Mouse (Mus musculus) embryonic facial prominence, embryonic 11.5 days (tissue): ENCODE measurements around the gene Sytl3. TPM values are rescaled to one million over a fixed set of nuclear protein-coding genes. Genes with fewer than 3 reads are reported as not detected.
A peak's percentile ranks its signal among the peaks of the same experiment; 100 is the strongest.
"Not testable (repeated sequence)": the region's sequence is repeated elsewhere in the genome, so short reads cannot be mapped to it uniquely, and the experiment has no call there.

ENCODE experiments used
- ATAC-seq: fragments of 200-750 bp; cut with Nextera tagmentation; replicated peaks from 2 replicates; pipeline ENCODE4 v1.8.0; 2017; ENCODE audit warnings: low read depth; ENCODE audit not compliant: insufficient number of reproducible peaks, low FRiP score, low TSS enrichment
- DNase-seq: peaks from one replicate; pipeline ENCODE4 v3.0.0-alpha.2; 2015; ENCODE audit warnings: low spot score
- H3K27ac ChIP-seq: fragments of 300-500 bp; sonication (generic); replicated peaks from 2 replicates; pipeline ENCODE4 v1.5.1; 2014; ENCODE audit warnings: mild to moderate bottlenecking, low read depth, low read length, control low read depth
- H3K27me3 ChIP-seq: fragments of 300-500 bp; sonication (generic); 2 replicates; pipeline ENCODE4 v1.6.1; 2014; ENCODE audit warnings: mild to moderate bottlenecking, low read length, moderate library complexity, mixed read lengths; ENCODE audit not compliant: control insufficient read depth, insufficient read depth
- H3K36me3 ChIP-seq: fragments of 300-500 bp; sonication (generic); replicated peaks from 2 replicates; pipeline ENCODE4 v1.6.1; 2014; ENCODE audit warnings: low read depth, mild to moderate bottlenecking, low read length, moderate library complexity, mixed read lengths; ENCODE audit not compliant: control insufficient read depth, insufficient read depth
- H3K4me1 ChIP-seq: fragments of 300-500 bp; sonication (generic); 2 replicates; pipeline ENCODE4 v1.6.1; 2014; ENCODE audit warnings: low read length, mixed read lengths; ENCODE audit not compliant: control insufficient read depth, insufficient read depth
- H3K4me2 ChIP-seq: fragments of 300-500 bp; sonication (generic); 2 replicates; pipeline ENCODE4 v1.6.1; 2014; ENCODE audit warnings: low read depth, mild to moderate bottlenecking, control low read depth, low read length, moderate library complexity
- H3K4me3 ChIP-seq: fragments of 300-500 bp; sonication (generic); 2 replicates; pipeline ENCODE4 v1.5.1; 2014; ENCODE audit warnings: low read depth, low read length, control low read depth
- H3K9ac ChIP-seq: fragments of 300-500 bp; sonication (generic); replicated peaks from 2 replicates; pipeline ENCODE4 v1.6.1; 2014; ENCODE audit warnings: mild to moderate bottlenecking, control low read depth, low read length
- H3K9me3 ChIP-seq: fragments of 300-500 bp; sonication (generic); replicated peaks from 2 replicates; pipeline ENCODE4 v1.6.1; 2016; ENCODE audit warnings: mild to moderate bottlenecking, low read length, inconsistent platforms, mixed read lengths; ENCODE audit not compliant: control insufficient read depth
- WGBS: fragments of 180-500 bp; shearing (Covaris S2); extraction: QIAGEN DNeasy Blood & Tissue Kit; methylation state at CpG from one replicate; pipeline ENCODE4 v1.1.7; 2014; 5-methylcytosine and 5-hydroxymethylcytosine counted together
- polyA plus RNA-seq: library from polyadenylated mRNA; unstranded; fragments of >200 nt; fragmentation: Nextera tagmentation; extraction: Ambion mirVana; gene quantifications from 2 replicates; pipeline ENCODE4 v1.2.1, GENCODE M21; 2014

Gene Sytl3
- polyA plus RNA-seq, 1 experiment from 2014 or later: not detected

GRCm38 (mm10) chr17:6650904-6651565 is 7.9 kb upstream of the Sytl3 start:
- not testable (repeated sequence) for H3K4me2 ChIP-seq, H3K36me3 ChIP-seq, H3K27ac ChIP-seq, ATAC-seq, H3K9me3 ChIP-seq, H3K9ac ChIP-seq, H3K4me1 ChIP-seq, H3K27me3 ChIP-seq, DNase-seq, H3K4me3 ChIP-seq
- 91% methylated on average over 6 of the region's 7 CpGs for WGBS

DNA sequence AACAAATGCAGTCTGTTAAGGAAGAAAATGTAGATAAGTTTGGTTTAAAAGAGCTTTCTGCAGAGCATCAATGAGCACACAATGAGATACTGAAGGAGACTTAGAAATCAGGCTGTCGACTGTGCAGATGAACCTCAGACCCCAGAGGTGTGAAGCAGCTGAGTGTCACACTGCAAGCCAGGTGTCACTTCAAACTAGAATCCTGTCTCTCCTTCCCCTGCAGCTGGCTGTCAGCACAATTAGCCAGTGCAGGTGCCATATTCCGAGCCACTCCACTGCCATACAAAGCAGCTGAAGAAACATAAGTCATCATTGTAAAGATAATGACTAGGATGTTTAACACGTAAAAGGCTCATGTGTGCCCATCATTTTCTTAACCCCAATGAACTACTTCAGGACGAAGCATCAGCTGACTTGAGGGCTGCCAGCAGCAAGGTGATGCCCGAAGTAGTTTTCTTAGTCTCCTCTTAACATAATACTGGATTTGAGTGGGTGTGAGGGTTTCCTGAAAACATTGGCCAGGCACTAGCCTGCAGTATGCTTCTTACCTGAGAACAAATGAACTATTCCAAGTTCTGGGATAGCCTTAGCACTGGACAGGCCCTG is 5.4 kb upstream of the Sytl3 start:
- H3K9ac ChIP-seq, DNase-seq, H3K4me1 ChIP-seq, H3K27me3 ChIP-seq, ATAC-seq, H3K27ac ChIP-seq, H3K36me3 ChIP-seq, H3K4me3 ChIP-seq, H3K9me3 ChIP-seq, H3K4me2 ChIP-seq: not testable (repeated sequence)
- WGBS: 91% methylated on average over 4 of the region's 5 CpGs

DNA sequence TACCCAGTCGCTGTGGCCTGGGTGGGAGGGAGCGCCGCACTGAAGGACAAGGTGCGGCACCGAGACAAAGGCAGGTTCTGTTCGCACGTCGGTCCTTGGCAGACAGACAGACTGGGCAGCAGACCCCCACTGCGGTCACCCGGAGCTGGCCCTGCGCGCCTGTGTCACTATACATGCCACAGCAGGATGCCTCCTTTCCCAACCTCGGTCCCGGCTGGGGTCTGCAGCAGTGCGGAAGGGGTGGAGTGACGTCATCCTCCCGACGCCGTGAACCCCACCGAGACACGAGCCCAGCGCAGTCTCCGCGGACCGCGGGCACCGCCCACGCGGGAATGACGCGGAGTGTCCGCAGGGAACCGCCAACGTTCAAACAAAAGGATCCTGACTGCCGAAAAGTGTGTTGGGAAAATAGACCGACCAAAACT is 3.8 kb upstream of the Sytl3 start:
- H3K4me1 ChIP-seq, H3K27me3 ChIP-seq, H3K27ac ChIP-seq, H3K9me3 ChIP-seq, H3K36me3 ChIP-seq: not testable (repeated sequence)
- Histone ChIP-seq H3K9ac (peak overlapping the region; percentile 60), H3K4me3 (peak overlapping the region; percentile 43), H3K4me2 (peak overlapping the region; percentile 27)
- peak; percentile 91 for DNase-seq
- ATAC-seq: peak; percentile 83
- WGBS: under 1% methylated on average over 31 of the region's 36 CpGs

DNA sequence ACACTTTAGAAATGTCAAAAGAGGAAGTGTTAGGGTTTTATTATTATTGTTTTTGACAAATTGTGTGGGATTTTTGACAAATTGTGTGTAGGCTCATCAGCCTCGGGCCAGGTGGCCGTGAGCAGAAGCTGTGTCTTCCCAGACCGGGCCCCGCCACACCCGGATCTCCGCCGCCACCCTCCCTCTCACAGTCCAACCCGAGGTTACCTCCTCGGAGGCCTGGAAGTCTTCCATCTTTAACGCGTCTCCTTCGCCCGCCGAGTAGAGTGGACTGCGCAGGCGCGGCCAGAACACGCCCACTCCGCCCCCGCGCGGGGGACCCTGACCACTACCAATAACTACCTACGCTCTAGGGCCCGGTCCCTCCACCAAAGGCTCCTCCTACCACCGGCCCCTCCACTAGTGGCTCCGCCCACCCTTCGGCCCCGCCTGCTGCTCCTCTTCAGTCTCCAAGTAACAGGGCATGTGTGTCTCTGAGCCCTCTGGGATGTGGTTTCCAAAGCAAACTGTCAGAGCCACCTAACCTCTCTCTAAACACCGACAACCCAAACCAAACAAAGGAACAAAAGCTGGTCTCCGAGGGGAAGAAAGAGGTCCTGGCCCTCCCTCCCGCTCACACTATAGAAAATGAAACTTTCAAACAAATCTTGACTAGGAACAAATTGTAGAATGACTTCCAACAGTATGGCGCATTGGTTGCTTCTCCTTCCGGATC is 3.2 kb upstream of the Sytl3 start, which contains the start of gene Dynlt1f:
Gene Dynlt1f, minus strand, starts transcription at position 334 of the 715 bp plus-strand sequence.
- not testable (repeated sequence) for H3K9me3 ChIP-seq, H3K27me3 ChIP-seq, H3K36me3 ChIP-seq, H3K27ac ChIP-seq, H3K4me1 ChIP-seq
- ATAC-seq: peak; percentile 95
- H3K4me2 ChIP-seq: peak within 1 kb of the TSS; percentile 27
- peak within 1 kb of the TSS; percentile 60 for H3K9ac ChIP-seq
- 3% methylated on average over 21 of the region's 33 CpGs for WGBS
- peak within 1 kb of the TSS; percentile 43 for H3K4me3 ChIP-seq
- peak; percentile 1 for DNase-seq

GRCm38 (mm10) chr17:6656471-6656870 is 2.4 kb upstream of the Sytl3 start:
- not testable (repeated sequence) for H3K4me2 ChIP-seq, H3K9me3 ChIP-seq, H3K27me3 ChIP-seq, ATAC-seq, H3K4me1 ChIP-seq, H3K36me3 ChIP-seq, DNase-seq, H3K9ac ChIP-seq, H3K4me3 ChIP-seq, H3K27ac ChIP-seq
- 92% methylated on average over 1 of the region's 3 CpGs for WGBS

- not testable (repeated sequence) for H3K36me3 ChIP-seq, H3K4me1 ChIP-seq, H3K27me3 ChIP-seq, H3K9ac ChIP-seq, H3K4me3 ChIP-seq, ATAC-seq, DNase-seq, H3K9me3 ChIP-seq, H3K27ac ChIP-seq, H3K4me2 ChIP-seq
- 68% methylated on average over 6 of the region's 6 CpGs for WGBS
These were observed 1.7 kb downstream of the Sytl3 start for GRCm38 (mm10) chr17:6660589-6660988.

DNA sequence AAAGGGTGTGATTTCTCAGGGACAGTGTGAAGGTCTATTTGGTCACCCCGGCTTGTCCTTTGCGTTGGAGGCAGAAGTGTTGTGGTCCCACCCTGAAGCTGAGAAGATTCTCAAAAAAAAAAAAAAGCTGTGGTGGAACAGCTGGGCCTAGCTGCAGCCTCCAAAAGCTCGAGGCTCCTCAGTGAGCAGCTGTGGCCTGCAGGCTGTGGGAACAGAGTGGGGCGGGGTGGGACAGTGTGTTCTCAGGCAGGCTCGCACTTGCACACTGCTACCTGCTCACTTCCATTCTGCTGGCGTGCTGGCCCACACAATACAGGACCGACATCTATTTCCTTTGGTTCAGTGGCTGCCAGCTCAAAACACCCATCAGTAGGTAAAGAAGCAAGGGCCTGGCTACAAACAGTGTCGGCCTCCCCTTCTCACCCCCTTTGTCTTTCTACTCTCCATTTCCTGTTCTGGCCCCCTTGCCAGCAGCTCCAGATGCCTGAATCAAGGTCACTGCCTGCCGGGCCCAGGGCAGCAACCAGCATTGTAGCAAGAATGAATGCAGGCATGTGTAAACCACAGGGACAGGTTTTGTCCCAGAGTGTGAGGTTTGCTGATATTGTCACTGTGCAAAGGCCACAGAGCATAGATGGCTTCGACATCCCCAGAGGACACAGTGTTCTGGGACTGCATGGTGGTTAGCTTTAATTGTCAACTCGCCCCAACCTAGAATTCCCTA is 2.4 kb downstream of the Sytl3 start:
- not testable (repeated sequence) for H3K27ac ChIP-seq, H3K9ac ChIP-seq, H3K4me1 ChIP-seq, ATAC-seq, H3K36me3 ChIP-seq, H3K4me2 ChIP-seq, H3K4me3 ChIP-seq, H3K27me3 ChIP-seq, H3K9me3 ChIP-seq
- DNase-seq: peak; percentile 2
- 48% methylated on average over 6 of the region's 11 CpGs for WGBS
